Mouse (Mus musculus) liver, adult 2 months (tissue): ENCODE results near the gene Speg. TPM values are rescaled to one million over a fixed set of nuclear protein-coding genes. Genes with fewer than 3 reads are reported as not detected.
A peak's percentile ranks its signal among the peaks of the same experiment; 100 is the strongest.

Experiments
- DNase-seq: peaks from one replicate; pipeline ENCODE4 v3.0.0-alpha.2; 2011; ENCODE audit warnings: low read depth, low spot score; ENCODE audit errors: extremely low read depth
- H3K27ac ChIP-seq: fragments of 200-500 bp; replicated peaks from 2 replicates; pipeline ENCODE4 v1.5.1; 2012; ENCODE audit warnings: low read depth, mild to moderate bottlenecking, control low read depth, inconsistent platforms, low read length; ENCODE audit not compliant: insufficient read depth
- H3K27me3 ChIP-seq: fragments of 200-500 bp; 2 replicates; pipeline ENCODE4 v1.6.1; 2012; ENCODE audit warnings: mild to moderate bottlenecking, moderate library complexity, low read length, inconsistent platforms; ENCODE audit not compliant: control insufficient read depth, insufficient read depth
- H3K36me3 ChIP-seq: fragments of 200-500 bp; 2 replicates; pipeline ENCODE4 v1.6.1; 2012; ENCODE audit warnings: low read length, inconsistent platforms; ENCODE audit not compliant: control insufficient read depth, insufficient read depth
- H3K4me1 ChIP-seq: fragments of 200-500 bp; 2 replicates; pipeline ENCODE4 v1.6.1; 2011; ENCODE audit warnings: low read length; ENCODE audit not compliant: control insufficient read depth, insufficient read depth
- H3K4me3 ChIP-seq: fragments of 200-500 bp; 2 replicates; pipeline ENCODE4 v1.5.1; 2011; ENCODE audit warnings: low read depth, mild to moderate bottlenecking, control low read depth, low read length, moderate library complexity; ENCODE audit not compliant: insufficient read depth
- H3K79me2 ChIP-seq: fragments of 200-500 bp; 2 replicates; pipeline ENCODE4 v1.6.1; 2012; ENCODE audit warnings: inconsistent platforms, mild to moderate bottlenecking, low read length, moderate library complexity; ENCODE audit not compliant: control insufficient read depth, insufficient read depth
- H3K9ac ChIP-seq: fragments of 200-500 bp; 2 replicates; pipeline ENCODE4 v1.6.1; 2012; ENCODE audit warnings: low read depth, mild to moderate bottlenecking, control low read depth, inconsistent platforms, low read length
- CTCF ChIP-seq: fragments of 200-500 bp; IDR thresholded peaks from 2 replicates; pipeline ENCODE4 v1.5.1; 2011; ENCODE audit warnings: low read depth, low read length, control low read depth
- POLR2A ChIP-seq: fragments of 200-500 bp; IDR thresholded peaks from 2 replicates; pipeline ENCODE4 v1.6.1; 2011; ENCODE audit warnings: low read length, control low read depth; ENCODE audit not compliant: insufficient read depth; ENCODE audit errors: extremely low read depth
- WGBS: fragments of 180-500 bp; shearing (Covaris S2); methylation state at CpG from one replicate; pipeline ENCODE4 v1.1.7; 2018; 5-methylcytosine and 5-hydroxymethylcytosine counted together
- polyA plus RNA-seq: library from polyadenylated mRNA; depleted of rRNA; stranded (reverse); fragments of >200 nt; gene quantifications from 2 replicates; pipeline ENCODE4 v1.2.3, GENCODE M21; 2012
- total RNA-seq: library from RNA; depleted of rRNA; stranded (reverse); fragments of >200 nt; gene quantifications from 2 replicates; pipeline ENCODE4 v1.2.3, GENCODE M21; 2014

Speg gene
- total and polyA plus RNA-seq, 2 experiments: 0.55 to 3.4 TPM

DNA sequence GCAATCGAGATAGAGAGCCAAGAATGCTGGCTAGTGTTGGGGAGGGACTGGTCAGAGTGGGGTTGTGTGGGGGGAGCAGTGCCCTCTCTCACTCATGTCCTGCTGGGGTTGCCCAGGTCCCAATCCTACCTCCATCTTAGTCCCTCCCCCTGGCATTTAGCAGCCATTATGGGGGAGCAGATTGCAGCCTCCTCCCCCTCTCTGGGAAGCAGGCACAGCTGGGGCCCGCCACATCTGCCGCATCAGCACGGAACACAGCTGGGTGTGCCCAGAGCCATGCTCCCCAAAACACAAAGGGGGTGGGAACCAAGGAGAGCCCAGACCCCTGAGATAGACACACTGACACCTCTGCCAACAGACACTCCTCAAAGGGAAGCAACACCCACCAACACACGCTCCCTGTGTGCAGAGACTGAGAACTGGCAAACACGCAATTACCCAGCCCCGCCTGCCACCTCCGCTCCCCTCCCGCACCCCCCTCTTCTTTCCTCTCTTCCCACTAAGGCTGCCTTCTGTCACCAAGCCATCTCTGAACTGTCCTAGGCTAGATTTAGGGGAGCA is 70.1 kb downstream of the Speg start:
- 22% methylated on average over 9 of the region's 9 CpGs for WGBS
- no peak overlapping the region for H3K27ac ChIP-seq
- no peaks in the 10 kb centered on the region for H3K79me2 ChIP-seq
- no peak overlapping the region for H3K9ac ChIP-seq
- H3K4me1 ChIP-seq: peaks cover 3% of the 10 kb centered on the region; the same call in 1 of the 2 replicates
- TF ChIP-seq POLR2A (no peak), CTCF (no peak)
- no peak for DNase-seq
- no peak overlapping the region for H3K4me3 ChIP-seq
- H3K36me3 ChIP-seq: no peaks in the 10 kb centered on the region; the same call in 1 of the 2 replicates
- peaks cover 12% of the 10 kb centered on the region for H3K27me3 ChIP-seq

DNA sequence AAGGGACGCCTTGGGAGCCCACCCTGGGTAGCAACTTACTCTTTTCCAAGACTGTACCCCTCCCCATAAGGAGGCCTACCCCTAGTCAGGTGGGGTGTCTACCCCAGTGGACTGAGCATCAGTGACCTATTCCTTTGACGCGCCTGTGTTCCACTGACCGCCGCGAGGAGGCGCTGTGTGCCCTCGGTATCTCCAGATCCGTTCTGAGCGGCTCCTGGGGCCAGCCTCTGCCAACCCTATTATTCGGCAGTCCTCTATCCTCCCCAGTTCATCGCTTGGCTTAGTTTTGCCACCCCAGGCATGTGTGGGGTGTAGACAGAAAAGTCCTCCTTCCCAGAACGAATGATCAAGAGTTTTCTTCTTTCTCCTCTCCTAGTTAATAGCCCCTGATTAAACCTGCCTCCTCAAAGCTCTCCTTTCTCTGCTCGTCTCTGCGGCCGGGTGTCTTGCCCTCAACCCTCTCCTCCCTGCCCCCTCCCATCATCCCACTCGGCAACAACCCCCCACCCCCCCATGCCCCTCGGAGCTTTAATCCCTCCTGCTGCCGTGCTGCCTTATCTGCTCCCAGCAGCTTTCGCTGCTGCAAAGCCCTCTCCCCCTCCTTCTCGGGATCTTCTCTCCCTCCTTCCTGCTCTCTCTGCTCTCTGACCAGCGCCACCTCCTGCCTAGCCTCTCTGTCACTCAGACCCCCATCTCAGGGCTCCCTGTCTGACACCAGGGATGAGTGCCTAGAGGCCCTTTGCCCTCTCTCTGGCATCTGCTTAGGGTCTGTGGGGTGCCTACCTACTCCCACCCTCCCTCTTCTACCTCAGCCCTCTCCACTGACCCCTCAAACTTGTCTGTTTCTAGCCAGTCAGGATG is 70.9 kb downstream of the Speg start:
- DNase-seq: peak; percentile 16
- Histone ChIP-seq H3K27me3 (peaks cover 15% of the 10 kb centered on the region), H3K36me3 (no peaks in the 10 kb centered on the region), H3K4me3 (no peak overlapping the region), H3K9ac (no peak overlapping the region), H3K27ac (no peak overlapping the region), H3K79me2 (no peaks in the 10 kb centered on the region), H3K4me1 (peaks cover 3% of the 10 kb centered on the region; the same call in 1 of the 2 replicates)
- 4% methylated on average over 22 of the region's 22 CpGs for WGBS
- no peak for TF ChIP-seq POLR2A
- peak; percentile 97 for TF ChIP-seq CTCF

DNA sequence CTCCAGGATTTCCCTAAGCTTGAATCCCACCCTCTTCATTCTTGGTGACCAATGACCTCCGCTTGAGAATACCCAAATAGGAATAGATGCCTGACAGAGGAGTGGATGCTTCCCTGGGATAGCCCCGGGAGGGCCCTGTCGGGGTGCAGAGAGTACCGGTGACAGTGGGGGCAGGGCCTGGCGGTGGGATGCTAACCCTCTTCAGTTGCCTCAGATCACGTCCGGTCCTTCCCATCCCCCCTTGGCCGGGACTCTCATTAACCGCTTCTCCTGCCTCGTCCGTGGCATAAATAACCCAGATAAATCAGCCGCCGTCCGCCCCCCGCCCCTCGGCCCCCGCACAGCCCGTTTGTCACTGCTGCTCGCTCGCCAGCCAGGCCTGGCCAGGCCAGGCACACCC is 71.6 kb downstream of the Speg start:
- H3K36me3 ChIP-seq: no peaks in the 10 kb centered on the region
- H3K27ac ChIP-seq: no peak overlapping the region
- H3K4me1 ChIP-seq: peaks cover 3% of the 10 kb centered on the region; the same call in 1 of the 2 replicates
- no peak for TF ChIP-seq CTCF
- no peak overlapping the region for H3K9ac ChIP-seq
- WGBS: 5% methylated on average over 20 of the region's 20 CpGs
- DNase-seq: no peak
- H3K79me2 ChIP-seq: no peaks in the 10 kb centered on the region
- peaks cover 17% of the 10 kb centered on the region for H3K27me3 ChIP-seq
- no peak overlapping the region for H3K4me3 ChIP-seq

DNA sequence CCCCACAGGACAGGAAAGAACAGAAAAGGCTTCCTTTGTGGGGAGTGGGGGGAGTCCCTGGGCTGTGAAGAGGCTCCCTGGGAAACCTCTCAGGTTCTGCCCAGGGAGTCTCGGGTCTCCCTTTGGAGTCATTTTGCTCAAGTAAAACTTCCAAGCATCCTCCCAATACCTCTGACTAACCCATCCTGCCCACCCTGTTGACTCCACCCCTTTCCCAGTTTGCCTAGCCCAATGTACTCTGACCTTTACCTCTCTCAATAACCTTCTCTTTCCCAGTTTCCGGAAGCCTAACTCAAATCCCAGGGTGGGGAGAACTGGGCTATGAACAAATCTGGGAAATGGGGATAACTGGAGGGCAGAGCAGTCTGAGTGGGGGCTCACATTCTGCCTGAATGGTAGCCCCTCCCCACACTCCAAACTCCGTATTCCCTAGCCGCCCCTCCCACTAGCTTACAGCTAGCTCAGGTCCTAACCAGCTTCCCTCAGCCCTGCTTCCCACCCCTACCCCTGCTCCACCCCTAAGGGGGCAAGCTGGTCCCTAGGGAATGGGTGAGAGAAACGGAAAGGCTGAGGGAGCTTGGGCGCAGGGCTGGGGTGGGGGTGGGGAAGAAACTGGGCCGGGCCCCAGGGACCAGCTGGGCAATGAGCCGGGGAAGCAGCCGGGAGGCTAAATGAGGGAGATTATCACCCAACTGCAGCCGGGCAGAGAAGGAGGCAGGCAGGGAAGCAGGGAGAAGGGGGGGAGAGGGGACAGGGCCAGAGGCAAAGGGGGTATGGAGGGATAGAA is 72.4 kb downstream of the Speg start:
- H3K27me3 ChIP-seq: peaks cover 17% of the 10 kb centered on the region
- 0 out of 2 replicates have a peak overlapping the region, but pooled peaks have one; percentile 15 for H3K9ac ChIP-seq
- H3K27ac ChIP-seq: no peak overlapping the region
- TF ChIP-seq POLR2A: no peak
- TF ChIP-seq CTCF: no peak
- peaks cover 3% of the 10 kb centered on the region; the same call in 1 of the 2 replicates for H3K4me1 ChIP-seq
- no peaks in the 10 kb centered on the region for H3K79me2 ChIP-seq
- 7% methylated on average over 10 of the region's 10 CpGs for whole genome bisulfite sequencing
- DNase-seq: peak; percentile 17
- peak overlapping the region; percentile 11; the same call in 1 of the 2 replicates for H3K4me3 ChIP-seq
- no peaks in the 10 kb centered on the region for H3K36me3 ChIP-seq

DNA sequence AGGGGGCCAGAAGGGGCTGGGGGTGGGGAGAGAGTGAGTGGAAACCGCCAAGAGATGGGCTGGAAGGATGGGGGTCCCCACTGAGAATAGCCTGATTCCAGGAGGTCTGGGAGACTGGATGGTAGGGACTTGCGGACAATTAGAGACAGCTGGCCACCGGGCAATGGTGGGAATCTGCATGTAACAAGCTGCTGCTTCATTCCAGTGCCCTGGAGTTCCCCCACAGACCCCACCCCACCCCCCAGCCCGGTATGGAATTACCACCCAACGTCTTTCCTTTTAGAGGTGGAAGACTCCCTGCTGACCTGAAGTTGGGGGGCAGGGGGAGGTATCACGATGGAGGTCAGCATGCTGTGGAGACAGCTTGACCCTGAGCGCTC is 72.9 kb downstream of the Speg start:
- no peak overlapping the region for H3K9ac ChIP-seq
- no peak for DNase-seq
- H3K79me2 ChIP-seq: no peaks in the 10 kb centered on the region
- 18% methylated on average over 7 of the region's 7 CpGs for WGBS
- H3K4me1 ChIP-seq: peaks cover 3% of the 10 kb centered on the region; the same call in 1 of the 2 replicates
- TF ChIP-seq POLR2A: no peak
- TF ChIP-seq CTCF: no peak
- H3K4me3 ChIP-seq: no peak overlapping the region
- no peaks in the 10 kb centered on the region for H3K36me3 ChIP-seq
- no peak overlapping the region for H3K27ac ChIP-seq
- peaks cover 17% of the 10 kb centered on the region for H3K27me3 ChIP-seq
